Mouse (Mus musculus): ENCODE measurements around the gene Serpinb1c. TPM values are rescaled to one million over a fixed set of nuclear protein-coding genes. Genes with fewer than 3 reads are reported as not detected.
"Not testable (repeated sequence)": the region's sequence is repeated elsewhere in the genome, so short reads cannot be mapped to it uniquely, and the experiment has no call there.

Serpinb1c gene
- polyA plus RNA-seq, 1 experiment from 2014 or later = not detected

GRCm38 (mm10) chr13:32902481-32903015 is 4.5 kb upstream of the Serpinb1c start:
- WGBS = 20% methylated on average over 4 of the region's 4 CpGs
- H3K36me3 ChIP-seq (replicated peaks) = no peaks in the 10 kb centered on the region
- no peak overlapping the region for H3K4me2 ChIP-seq
- H3K4me3 ChIP-seq (replicated peaks) = no peak overlapping the region
- H3K27me3 ChIP-seq = no peaks in the 10 kb centered on the region
- no peaks in the 10 kb centered on the region for H3K9me3 ChIP-seq
- no peak overlapping the region for H3K9ac ChIP-seq
- no peaks in the 10 kb centered on the region for H3K4me1 ChIP-seq
- no peak overlapping the region for H3K27ac ChIP-seq
- ATAC-seq (ENCODE audit: low FRiP score) = peak; percentile 85; the same call in 1 of the 2 replicates

- WGBS = 19% methylated on average over 2 of the region's 2 CpGs
- ATAC-seq (ENCODE audit: low FRiP score) = no peak
- no peak overlapping the region for H3K9ac ChIP-seq
- no peaks in the 10 kb centered on the region for H3K4me1 ChIP-seq
- no peak overlapping the region for H3K4me2 ChIP-seq
- H3K9me3 ChIP-seq = no peaks in the 10 kb centered on the region
- H3K4me3 ChIP-seq (replicated peaks) = no peak overlapping the region
- no peaks in the 10 kb centered on the region for H3K36me3 ChIP-seq (replicated peaks)
- H3K27me3 ChIP-seq = no peaks in the 10 kb centered on the region
- H3K27ac ChIP-seq = no peak overlapping the region
These were observed 2.6 kb upstream of the Serpinb1c start for GRCm38 (mm10) chr13:32900639-32901038.

DNA sequence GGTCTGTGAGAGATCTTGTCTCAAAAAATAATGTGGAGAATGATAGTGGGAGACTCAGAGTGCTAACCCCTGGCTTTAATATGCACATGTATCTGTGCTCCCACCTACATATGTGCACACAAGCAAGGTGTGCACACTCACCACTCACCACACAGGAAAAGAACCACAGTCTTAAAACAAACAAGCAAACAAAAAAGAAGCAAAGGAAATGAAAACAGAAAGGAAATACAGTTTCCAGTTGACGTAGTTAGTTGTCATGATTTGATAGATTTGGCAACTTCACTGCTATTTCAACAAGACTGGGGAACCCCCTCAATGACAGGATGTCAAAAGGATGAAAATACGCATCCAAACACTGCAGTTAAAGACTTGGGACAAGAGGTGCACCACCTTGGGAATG is 1.1 kb upstream of the Serpinb1c start:
- not testable (repeated sequence) for H3K27me3 ChIP-seq; H3K9me3 ChIP-seq; ATAC-seq (ENCODE audit: low FRiP score); H3K4me2 ChIP-seq; H3K9ac ChIP-seq; H3K4me1 ChIP-seq; H3K27ac ChIP-seq; H3K4me3 ChIP-seq (replicated peaks); H3K36me3 ChIP-seq (replicated peaks)
- WGBS = 81% methylated on average over 2 of the region's 2 CpGs

DNA sequence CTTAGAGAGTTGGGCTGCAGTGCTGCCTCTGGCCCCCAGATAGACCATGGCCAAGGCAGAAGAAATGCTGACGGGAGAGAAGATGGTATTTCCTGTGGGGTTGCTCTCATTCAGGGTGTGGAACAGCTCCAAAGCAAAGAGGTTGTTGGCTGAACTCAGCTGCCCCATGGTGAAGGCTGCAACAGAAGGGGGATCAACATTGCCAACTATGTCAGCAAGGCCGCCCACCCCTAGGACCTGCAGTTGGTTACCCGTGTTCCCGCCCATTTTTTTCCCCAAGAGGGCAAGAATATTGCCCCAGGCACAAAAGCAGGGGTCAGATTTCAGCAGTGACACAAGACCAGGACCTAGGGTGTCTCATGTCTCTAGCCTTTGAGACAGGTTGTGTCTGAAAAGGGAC is 1.1 kb downstream of the Serpinb1c start:
- WGBS = 81% methylated on average over 4 of the region's 4 CpGs
- Histone ChIP-seq H3K4me3 (replicated peaks) (no peak overlapping the region), H3K9ac (no peak overlapping the region), H3K4me1 (no peaks in the 10 kb centered on the region), H3K36me3 (replicated peaks) (no peaks in the 10 kb centered on the region), H3K4me2 (no peak overlapping the region), H3K27me3 (no peaks in the 10 kb centered on the region), H3K27ac (no peak overlapping the region), H3K9me3 (no peaks in the 10 kb centered on the region)
- no peak for ATAC-seq (ENCODE audit: low FRiP score)

GRCm38 (mm10) chr13:32884755-32885154 is 13.3 kb downstream of the Serpinb1c start:
- ATAC-seq (ENCODE audit: low FRiP score) = no peak
- H3K36me3 ChIP-seq (replicated peaks) = no peaks in the 10 kb centered on the region
- H3K4me2 ChIP-seq = no peak overlapping the region

DNA sequence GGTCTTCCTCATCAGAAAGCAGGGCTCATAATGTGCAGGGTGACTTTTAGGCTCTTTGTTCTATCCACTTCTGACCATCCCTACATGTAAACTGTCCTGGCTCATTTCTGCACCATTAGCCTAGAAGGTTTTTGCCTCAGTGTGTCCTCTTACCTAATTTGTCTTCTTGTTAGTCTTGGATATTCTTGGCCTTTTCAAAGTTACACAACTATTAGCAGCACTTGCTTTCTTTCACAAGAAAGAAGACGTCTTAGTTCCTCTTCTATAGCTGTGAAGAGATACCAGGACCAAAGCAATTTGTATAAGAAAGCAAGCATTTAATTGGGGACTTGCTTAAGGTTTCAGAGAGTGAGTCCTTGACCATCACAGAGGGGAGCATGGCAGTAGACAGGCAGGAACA is 24.1 kb downstream of the Serpinb1c start:
- Histone ChIP-seq H3K4me2 (no peak overlapping the region), H3K4me3 (replicated peaks) (no peak overlapping the region), H3K36me3 (replicated peaks) (no peaks in the 10 kb centered on the region), H3K9me3 (no peaks in the 10 kb centered on the region), H3K9ac (no peak overlapping the region), H3K4me1 (no peaks in the 10 kb centered on the region), H3K27ac (no peak overlapping the region), H3K27me3 (no peaks in the 10 kb centered on the region)
- WGBS = 60% methylated on average over 1 of the region's 1 CpGs
- ATAC-seq (ENCODE audit: low FRiP score) = no peak

More at GRCm38 (mm10) chr13:32884755-32885154, 13.3 kb downstream of the Serpinb1c start:
- Histone ChIP-seq H3K4me3 (replicated peaks) (no peak overlapping the region), H3K27ac (no peak overlapping the region), H3K9ac (no peak overlapping the region), H3K9me3 (no peaks in the 10 kb centered on the region), H3K4me1 (no peaks in the 10 kb centered on the region), H3K27me3 (no peaks in the 10 kb centered on the region)

- no peak overlapping the region for H3K4me3 ChIP-seq (replicated peaks)
- H3K4me2 ChIP-seq = no peak overlapping the region
- no peaks in the 10 kb centered on the region for H3K9me3 ChIP-seq
- no peak overlapping the region for H3K27ac ChIP-seq
- 83% methylated on average over 5 of the region's 5 CpGs for WGBS
- H3K36me3 ChIP-seq (replicated peaks) = no peaks in the 10 kb centered on the region
- peaks cover 3% of the 10 kb centered on the region; the same call in 1 of the 2 replicates for H3K4me1 ChIP-seq
- H3K9ac ChIP-seq = no peak overlapping the region
- H3K27me3 ChIP-seq = no peaks in the 10 kb centered on the region
- no peak for ATAC-seq (ENCODE audit: low FRiP score)
These were observed 29.2 kb downstream of the Serpinb1c start for GRCm38 (mm10) chr13:32868843-32869242.

GRCm38 (mm10) chr13:32868233-32868632 is 29.8 kb downstream of the Serpinb1c start:
- H3K4me1 ChIP-seq; H3K9ac ChIP-seq; H3K4me2 ChIP-seq; ATAC-seq (ENCODE audit: low FRiP score); H3K27ac ChIP-seq; H3K9me3 ChIP-seq; H3K27me3 ChIP-seq; H3K4me3 ChIP-seq (replicated peaks); H3K36me3 ChIP-seq (replicated peaks): not testable (repeated sequence)
- WGBS = 94% methylated on average over 4 of the region's 4 CpGs

DNA sequence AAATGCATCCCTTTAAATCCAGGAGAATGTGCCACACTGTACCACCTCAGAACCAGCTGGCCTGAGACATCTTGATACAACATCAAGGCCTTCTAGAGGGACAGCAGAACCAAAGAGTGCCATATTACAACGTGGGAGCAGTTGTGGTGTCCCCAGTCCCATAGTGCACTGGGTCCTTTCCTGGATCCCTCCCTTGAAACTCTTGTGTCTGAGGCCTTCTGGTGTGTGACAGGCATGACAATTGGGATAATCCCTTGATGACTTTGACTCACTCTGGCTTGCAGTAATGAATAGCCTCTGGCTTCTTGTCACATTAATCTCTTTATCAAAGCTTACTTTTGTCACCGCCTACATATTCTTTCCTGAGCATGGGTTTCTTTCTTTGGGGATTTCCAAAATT is 31.0 kb downstream of the Serpinb1c start:
- Histone ChIP-seq H3K27ac (no peak overlapping the region), H3K36me3 (replicated peaks) (no peaks in the 10 kb centered on the region), H3K27me3 (no peaks in the 10 kb centered on the region), H3K9me3 (no peaks in the 10 kb centered on the region), H3K4me1 (peaks cover 3% of the 10 kb centered on the region; the same call in 1 of the 2 replicates), H3K4me2 (no peak overlapping the region), H3K4me3 (replicated peaks) (no peak overlapping the region), H3K9ac (no peak overlapping the region)
- no peak for ATAC-seq (ENCODE audit: low FRiP score)
- WGBS = 30% methylated on average over 2 of the region's 2 CpGs

- Histone ChIP-seq H3K27me3 (no peaks in the 10 kb centered on the region), H3K9me3 (no peaks in the 10 kb centered on the region), H3K4me1 (peaks cover 3% of the 10 kb centered on the region; the same call in 1 of the 2 replicates), H3K9ac (no peak overlapping the region), H3K27ac (no peak overlapping the region), H3K4me3 (replicated peaks) (no peak overlapping the region), H3K36me3 (replicated peaks) (no peaks in the 10 kb centered on the region), H3K4me2 (no peak overlapping the region)
- ATAC-seq (ENCODE audit: low FRiP score) = peak; percentile 73; the same call in 1 of the 2 replicates
- 9% methylated on average over 9 of the region's 9 CpGs for WGBS
These were observed 31.5 kb downstream of the Serpinb1c start for GRCm38 (mm10) chr13:32866484-32866883.

GRCm38 (mm10) chr13:32865591-32865990 is 32.4 kb downstream of the Serpinb1c start:
- Histone ChIP-seq H3K36me3 (replicated peaks) (no peaks in the 10 kb centered on the region), H3K9me3 (no peaks in the 10 kb centered on the region), H3K27ac (no peak overlapping the region), H3K9ac (no peak overlapping the region), H3K27me3 (no peaks in the 10 kb centered on the region), H3K4me3 (replicated peaks) (no peak overlapping the region), H3K4me1 (peaks cover 3% of the 10 kb centered on the region; the same call in 1 of the 2 replicates), H3K4me2 (no peak overlapping the region)
- 74% methylated on average over 2 of the region's 2 CpGs for WGBS
- ATAC-seq (ENCODE audit: low FRiP score) = no peak

GRCm38 (mm10) chr13:32864529-32864928 is 33.5 kb downstream of the Serpinb1c start:
- WGBS = 89% methylated on average over 3 of the region's 3 CpGs
- not testable (repeated sequence) for H3K9me3 ChIP-seq; H3K27me3 ChIP-seq; H3K27ac ChIP-seq; ATAC-seq (ENCODE audit: low FRiP score); H3K4me3 ChIP-seq (replicated peaks); H3K4me1 ChIP-seq; H3K36me3 ChIP-seq (replicated peaks); H3K9ac ChIP-seq; H3K4me2 ChIP-seq

DNA sequence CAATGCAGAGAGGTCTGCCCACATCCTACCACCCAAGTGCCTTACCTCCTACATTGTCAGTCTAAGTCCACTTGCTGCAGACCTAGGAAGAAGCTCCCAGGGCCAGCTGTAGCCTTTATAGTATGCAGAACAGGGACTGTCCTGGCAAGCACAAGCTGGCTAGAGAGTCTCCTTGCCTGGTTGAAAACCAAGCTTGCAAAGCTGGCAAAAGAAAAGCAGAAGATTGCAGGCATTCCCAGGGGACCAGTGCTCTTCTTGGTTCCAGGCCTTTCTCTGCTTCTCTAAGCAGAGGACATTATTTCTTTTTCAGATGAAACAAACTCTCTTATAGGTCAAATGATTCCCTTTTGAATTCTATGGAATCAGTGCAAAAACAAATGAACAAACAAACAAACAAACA is 34.6 kb downstream of the Serpinb1c start:
- ATAC-seq (ENCODE audit: low FRiP score) = no peak
- H3K9ac ChIP-seq = no peak overlapping the region
- H3K27me3 ChIP-seq = no peaks in the 10 kb centered on the region
- no peaks in the 10 kb centered on the region for H3K9me3 ChIP-seq
- peaks cover 3% of the 10 kb centered on the region; the same call in 1 of the 2 replicates for H3K4me1 ChIP-seq
- no peak overlapping the region for H3K27ac ChIP-seq
- H3K4me3 ChIP-seq (replicated peaks) = no peak overlapping the region
- H3K36me3 ChIP-seq (replicated peaks) = no peaks in the 10 kb centered on the region
- no peak overlapping the region for H3K4me2 ChIP-seq
